Mouse (Mus musculus) stomach, embryonic 14.5 days (tissue): ENCODE data around the gene Sh3pxd2a. TPM values are rescaled to one million over a fixed set of nuclear protein-coding genes. Genes with fewer than 3 reads are reported as not detected.

Source experiments
- ATAC-seq: fragments of 200-750 bp; cut with Nextera tagmentation; 2 replicates; pipeline ENCODE4 v1.8.0; 2017; ENCODE audit warnings: low read depth, moderate TSS enrichment; ENCODE audit not compliant: insufficient number of reproducible peaks, insufficient read depth, low FRiP score
- H3K27ac ChIP-seq: fragments of 300-500 bp; sonication (generic); 2 replicates; pipeline ENCODE4 v1.5.1; 2014; ENCODE audit warnings: mild to moderate bottlenecking, low read length, moderate library complexity, mixed read lengths
- H3K27me3 ChIP-seq: fragments of 300-500 bp; sonication (generic); 2 replicates; pipeline ENCODE4 v1.6.1; 2014; ENCODE audit warnings: low read length, control low read depth, mixed read lengths; ENCODE audit not compliant: control insufficient read depth, insufficient read depth
- H3K36me3 ChIP-seq: fragments of 300-500 bp; sonication (generic); 2 replicates; pipeline ENCODE4 v1.6.1; 2014; ENCODE audit warnings: mild to moderate bottlenecking, control low read depth, low read length, moderate library complexity, mixed read lengths; ENCODE audit not compliant: control insufficient read depth, insufficient read depth
- H3K4me1 ChIP-seq: fragments of 300-500 bp; sonication (generic); 2 replicates; pipeline ENCODE4 v1.6.1; 2014; ENCODE audit warnings: low read length, control low read depth, mixed read lengths; ENCODE audit not compliant: control insufficient read depth, insufficient read depth
- H3K4me2 ChIP-seq: fragments of 300-500 bp; sonication (generic); replicated peaks from 2 replicates; pipeline ENCODE4 v1.6.1; 2014; ENCODE audit warnings: low read depth, low read length, control low read depth
- H3K4me3 ChIP-seq: fragments of 300-500 bp; sonication (generic); 2 replicates; pipeline ENCODE4 v1.5.1; 2014; ENCODE audit warnings: low read depth, low read length, control low read depth
- H3K9ac ChIP-seq: fragments of 300-500 bp; sonication (generic); replicated peaks from 2 replicates; pipeline ENCODE4 v1.6.1; 2014; ENCODE audit warnings: low read depth, mild to moderate bottlenecking, control low read depth, low read length, moderate library complexity, mixed read lengths
- H3K9me3 ChIP-seq: fragments of 300-500 bp; sonication (generic); 2 replicates; pipeline ENCODE4 v1.6.1; 2016; ENCODE audit warnings: low read depth, low read length, control low read depth; ENCODE audit not compliant: control insufficient read depth
- WGBS: fragments of 180-500 bp; shearing (Covaris S2); extraction: QIAGEN DNeasy Blood & Tissue Kit; methylation state at CpG from one replicate; pipeline ENCODE4 v1.1.7; 2014; 5-methylcytosine and 5-hydroxymethylcytosine counted together
- polyA plus RNA-seq: library from polyadenylated mRNA; unstranded; fragments of >200 nt; fragmentation: Nextera tagmentation; extraction: Ambion mirVana; gene quantifications from 2 replicates; pipeline ENCODE4 v1.2.1, GENCODE M21; 2014

Gene Sh3pxd2a
- polyA plus RNA-seq, 1 experiment from 2014 or later = 13.7 TPM

- H3K9me3 ChIP-seq = no peaks in the 10 kb centered on the region
- WGBS = 67% methylated on average over 10 of the region's 10 CpGs
These were observed 31.9 kb downstream of the Sh3pxd2a start for GRCm38 (mm10) chr19:47432339-47432738.

GRCm38 (mm10) chr19:47431189-47431931, 32.8 kb downstream of the Sh3pxd2a start:
- 53% methylated on average over 11 of the region's 11 CpGs for WGBS
- no peak overlapping the region for H3K4me2 ChIP-seq
- no peak overlapping the region for H3K4me3 ChIP-seq
- peak; percentile 70; the same call in 1 of the 2 replicates for ATAC-seq
- H3K9me3 ChIP-seq = no peaks in the 10 kb centered on the region
- no peak overlapping the region for H3K27ac ChIP-seq
- no peaks in the 10 kb centered on the region for H3K36me3 ChIP-seq
- H3K27me3 ChIP-seq = no peaks in the 10 kb centered on the region
- no peak overlapping the region for H3K9ac ChIP-seq
- peaks cover 30% of the 10 kb centered on the region for H3K4me1 ChIP-seq

More at GRCm38 (mm10) chr19:47432339-47432738, 31.9 kb downstream of the Sh3pxd2a start:
- Histone ChIP-seq H3K4me2 (no peak overlapping the region), H3K9ac (no peak overlapping the region), H3K27me3 (no peaks in the 10 kb centered on the region), H3K27ac (no peak overlapping the region), H3K36me3 (no peaks in the 10 kb centered on the region), H3K4me3 (no peak overlapping the region), H3K4me1 (peaks cover 29% of the 10 kb centered on the region)
- no peak for ATAC-seq

- Histone ChIP-seq H3K4me2 (no peak overlapping the region), H3K4me1 (peaks cover 30% of the 10 kb centered on the region), H3K9me3 (no peaks in the 10 kb centered on the region), H3K27ac (no peak overlapping the region), H3K4me3 (no peak overlapping the region), H3K27me3 (no peaks in the 10 kb centered on the region), H3K9ac (no peak overlapping the region), H3K36me3 (no peaks in the 10 kb centered on the region)
- 85% methylated on average over 2 of the region's 2 CpGs for WGBS
- no peak for ATAC-seq
These were observed 34.0 kb downstream of the Sh3pxd2a start for GRCm38 (mm10) chr19:47430160-47430559.

GRCm38 (mm10) chr19:47429245-47429644, 35.0 kb downstream of the Sh3pxd2a start:
- peak overlapping the region; percentile 49; the same call in 1 of the 2 replicates for H3K27ac ChIP-seq
- H3K9me3 ChIP-seq = no peaks in the 10 kb centered on the region
- H3K4me2 ChIP-seq = no peak overlapping the region
- ATAC-seq = no peak
- peaks cover 30% of the 10 kb centered on the region for H3K4me1 ChIP-seq
- H3K36me3 ChIP-seq = no peaks in the 10 kb centered on the region
- H3K9ac ChIP-seq = no peak overlapping the region
- H3K27me3 ChIP-seq = no peaks in the 10 kb centered on the region
- 71% methylated on average over 3 of the region's 3 CpGs for WGBS
- no peak overlapping the region for H3K4me3 ChIP-seq

- no peak for ATAC-seq
- peak overlapping the region; percentile 49 for H3K27ac ChIP-seq
- H3K36me3 ChIP-seq = no peaks in the 10 kb centered on the region
- no peak overlapping the region for H3K4me3 ChIP-seq
- H3K4me1 ChIP-seq = peaks cover 30% of the 10 kb centered on the region
- WGBS = 33% methylated on average over 7 of the region's 7 CpGs
- H3K27me3 ChIP-seq = no peaks in the 10 kb centered on the region
- H3K9ac ChIP-seq = no peak overlapping the region
- H3K9me3 ChIP-seq = no peaks in the 10 kb centered on the region
- no peak overlapping the region for H3K4me2 ChIP-seq
These were observed 35.4 kb downstream of the Sh3pxd2a start for GRCm38 (mm10) chr19:47428794-47429193.

- Histone ChIP-seq H3K9ac (no peak overlapping the region), H3K4me2 (no peak overlapping the region), H3K27me3 (no peaks in the 10 kb centered on the region), H3K27ac (peak overlapping the region; percentile 49), H3K4me3 (no peak overlapping the region), H3K9me3 (no peaks in the 10 kb centered on the region), H3K36me3 (no peaks in the 10 kb centered on the region), H3K4me1 (peaks cover 30% of the 10 kb centered on the region)
- ATAC-seq = no peak
- 22% methylated on average over 13 of the region's 13 CpGs for WGBS
These were observed 36.1 kb downstream of the Sh3pxd2a start for GRCm38 (mm10) chr19:47427841-47428789.

GRCm38 (mm10) chr19:47423632-47424031, 40.6 kb downstream of the Sh3pxd2a start:
- H3K27me3 ChIP-seq = no peaks in the 10 kb centered on the region
- WGBS = 53% methylated on average over 7 of the region's 7 CpGs
- no peak overlapping the region for H3K9ac ChIP-seq
- no peak for ATAC-seq
- no peaks in the 10 kb centered on the region for H3K9me3 ChIP-seq
- H3K36me3 ChIP-seq = no peaks in the 10 kb centered on the region; the same call in 1 of the 2 replicates
- no peak overlapping the region for H3K4me3 ChIP-seq
- H3K27ac ChIP-seq = no peak overlapping the region
- no peak overlapping the region for H3K4me2 ChIP-seq
- peaks cover 39% of the 10 kb centered on the region for H3K4me1 ChIP-seq

GRCm38 (mm10) chr19:47421128-47421898, 42.9 kb downstream of the Sh3pxd2a start:
- peak overlapping the region; percentile 12; the same call in 1 of the 2 replicates for H3K4me2 ChIP-seq
- H3K27ac ChIP-seq = peak overlapping the region; percentile 11; the same call in 1 of the 2 replicates

More at GRCm38 (mm10) chr19:47421128-47421898, 42.9 kb downstream of the Sh3pxd2a start:
- ATAC-seq = peak; percentile 72
- Histone ChIP-seq H3K4me1 (peaks cover 24% of the 10 kb centered on the region), H3K9me3 (no peaks in the 10 kb centered on the region), H3K4me3 (no peak overlapping the region), H3K27me3 (no peaks in the 10 kb centered on the region), H3K36me3 (no peaks in the 10 kb centered on the region; the same call in 1 of the 2 replicates), H3K9ac (no peak overlapping the region)
- WGBS = 35% methylated on average over 14 of the region's 14 CpGs
